Mouse (Mus musculus) small intestine, adult 2 months (tissue): Measurements from ENCODE around the gene Kcnq5. TPM values are rescaled to one million over a fixed set of nuclear protein-coding genes. Genes with fewer than 3 reads are reported as not detected.
A peak's percentile ranks its signal among the peaks of the same experiment; 100 is the strongest.

Experiments
- H3K27ac ChIP-seq: fragments of 200-500 bp; 2 replicates; pipeline ENCODE4 v1.5.1; 2012; ENCODE audit warnings: low read depth, low read length, control low read depth, inconsistent platforms; ENCODE audit not compliant: insufficient read depth
- H3K27me3 ChIP-seq: fragments of 200-500 bp; 2 replicates; pipeline ENCODE4 v1.6.1; 2012; ENCODE audit warnings: mild to moderate bottlenecking, moderate library complexity, low read length, inconsistent platforms; ENCODE audit not compliant: control insufficient read depth, insufficient read depth
- H3K36me3 ChIP-seq: fragments of 200-500 bp; 2 replicates; pipeline ENCODE4 v1.6.1; 2012; ENCODE audit warnings: mild to moderate bottlenecking, low read length, control low read depth, inconsistent platforms; ENCODE audit not compliant: control insufficient read depth, insufficient read depth
- H3K4me1 ChIP-seq: fragments of 200-500 bp; 2 replicates; pipeline ENCODE4 v1.6.1; 2012; ENCODE audit warnings: low read length, inconsistent platforms, mixed read lengths; ENCODE audit not compliant: control insufficient read depth, insufficient read depth, insufficient read length
- H3K4me3 ChIP-seq: fragments of 200-500 bp; 2 replicates; pipeline ENCODE4 v1.5.1; 2012; ENCODE audit warnings: low read depth, mild to moderate bottlenecking, control low read depth, inconsistent platforms, low read length, moderate library complexity
- CTCF ChIP-seq: fragments of 200-500 bp; IDR thresholded peaks from 2 replicates; pipeline ENCODE4 v1.5.1; 2012; ENCODE audit warnings: low read depth, mild to moderate bottlenecking, control low read depth, inconsistent platforms, low read length, moderate library complexity, mixed read lengths; ENCODE audit not compliant: insufficient replicate concordance, insufficient read length; ENCODE audit errors: extremely low read depth
- POLR2A ChIP-seq: fragments of 200-500 bp; IDR thresholded peaks from 2 replicates; pipeline ENCODE4 v1.6.1; 2012; ENCODE audit warnings: low read depth, mild to moderate bottlenecking, control low read depth, inconsistent platforms, low read length, moderate library complexity
- WGBS: fragments of 180-500 bp; shearing (Covaris S2); methylation state at CpG from one replicate; pipeline ENCODE4 v1.1.7; 2018; 5-methylcytosine and 5-hydroxymethylcytosine counted together
- polyA plus RNA-seq: library from polyadenylated mRNA; depleted of rRNA; stranded (reverse); fragments of >200 nt; gene quantifications from 2 replicates; pipeline ENCODE4 v1.2.3, GENCODE M21; 2012; rRNA removed

The Kcnq5 gene
- 0.22 and 0.23 TPM in 2 replicates for polyA plus RNA-seq

DNA sequence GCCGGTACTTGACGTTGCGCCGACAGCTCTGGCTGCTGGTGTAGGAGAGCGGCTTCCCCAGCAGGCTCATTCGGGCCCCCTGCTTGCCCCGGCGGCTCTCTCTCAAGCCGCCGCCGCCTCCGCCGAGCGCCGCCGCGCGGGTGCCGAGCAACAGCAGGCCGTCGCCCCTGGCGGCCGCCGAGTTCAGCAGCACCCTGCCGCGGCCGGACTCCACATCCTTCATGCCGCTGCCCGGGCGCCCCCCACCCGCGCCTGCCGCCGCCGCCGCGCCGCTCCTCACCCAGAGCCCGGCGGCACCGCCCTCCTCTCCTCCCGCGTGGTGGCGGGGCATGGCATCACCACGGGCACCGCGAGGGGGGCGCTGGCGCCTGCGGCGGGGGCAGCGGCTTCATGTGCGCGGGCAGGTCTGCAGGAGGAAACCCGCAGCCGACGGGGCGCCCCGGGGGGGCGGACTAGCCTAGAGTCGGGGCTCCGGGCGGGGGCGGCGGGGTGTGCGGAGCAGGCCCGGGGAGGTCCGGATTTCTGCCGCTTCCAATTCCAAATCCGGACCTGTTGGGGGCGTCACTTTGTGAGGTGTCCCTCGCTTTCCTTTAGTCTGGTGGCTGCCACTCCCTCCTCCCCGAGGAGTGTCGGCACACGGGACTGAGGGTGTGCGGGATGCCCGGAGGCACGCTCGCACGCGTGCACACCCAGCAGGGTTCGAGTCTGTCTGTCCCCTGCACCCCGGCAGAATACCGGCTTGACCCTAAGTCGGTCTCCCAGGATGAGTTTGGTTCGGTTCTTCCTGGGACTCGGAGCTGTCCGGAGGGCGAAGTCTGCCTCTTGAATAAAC lies at the start of gene Kcnq5:
Gene Kcnq5 (minus strand): TSS at position 692 of the 832 bp plus-strand sequence.
- 2% methylated on average over 86 of the region's 89 CpGs for WGBS
- no peak for TF ChIP-seq CTCF
- no peak for TF ChIP-seq POLR2A
- Histone ChIP-seq H3K4me1 (no peaks in the 10 kb centered on the region), H3K27ac (0 out of 2 replicates have a peak within 1 kb of the TSS, but pooled peaks have one; percentile 9), H3K36me3 (no peaks in the 10 kb centered on the region), H3K27me3 (peaks cover 20% of the 10 kb centered on the region), H3K4me3 (peak within 1 kb of the TSS; percentile 67)

DNA sequence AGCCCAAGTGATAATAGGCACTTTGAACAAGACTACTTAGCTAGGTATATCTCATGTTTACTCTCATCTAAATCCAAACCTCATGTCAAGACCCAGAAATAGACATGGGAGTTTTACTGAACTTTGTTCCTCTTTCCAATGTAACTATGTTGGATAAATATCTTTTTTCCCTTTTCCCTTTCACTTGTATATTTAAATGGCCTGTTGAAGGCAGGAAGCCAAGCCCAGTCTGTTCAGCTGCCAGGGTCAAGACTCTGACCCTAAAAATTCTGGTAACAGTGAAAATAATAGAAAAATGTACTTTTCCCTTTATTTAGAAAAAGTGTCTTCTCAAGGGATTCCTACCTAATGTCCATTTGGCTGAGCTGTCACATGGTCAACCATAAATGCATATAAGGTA lies 18.0 kb upstream of the Kcnq5 start:
- Histone ChIP-seq H3K4me1 (no peaks in the 10 kb centered on the region), H3K27ac (no peak overlapping the region), H3K4me3 (no peak overlapping the region), H3K27me3 (no peaks in the 10 kb centered on the region), H3K36me3 (no peaks in the 10 kb centered on the region)
- TF ChIP-seq POLR2A, result no peak
- no peak for TF ChIP-seq CTCF

DNA sequence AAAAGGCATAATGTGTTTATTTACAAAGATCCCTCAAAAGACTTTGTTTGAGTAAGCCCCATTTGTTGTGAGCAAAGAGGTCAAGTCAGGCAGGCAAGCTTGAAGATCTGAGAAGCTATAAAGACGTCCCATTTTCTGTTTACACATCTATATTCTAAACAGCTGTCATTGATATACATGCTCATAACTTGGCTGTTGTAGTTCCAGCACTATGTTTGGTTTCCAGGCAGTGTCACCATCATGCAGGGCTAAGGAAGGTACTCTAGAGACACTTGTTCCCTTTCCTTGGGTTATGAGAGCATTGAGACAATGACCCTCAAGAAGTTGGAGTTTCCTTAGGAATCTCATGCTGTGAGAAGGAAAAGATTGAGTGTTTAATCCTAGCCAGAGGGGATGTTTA lies 17.6 kb upstream of the Kcnq5 start:
- TF ChIP-seq POLR2A (no peak), CTCF (no peak)
- no peaks in the 10 kb centered on the region for H3K27me3 ChIP-seq
- WGBS, result 33% methylated on average over 1 of the region's 1 CpGs
- H3K27ac ChIP-seq, result no peak overlapping the region
- H3K36me3 ChIP-seq, result no peaks in the 10 kb centered on the region
- no peak overlapping the region for H3K4me3 ChIP-seq
- no peaks in the 10 kb centered on the region for H3K4me1 ChIP-seq

DNA sequence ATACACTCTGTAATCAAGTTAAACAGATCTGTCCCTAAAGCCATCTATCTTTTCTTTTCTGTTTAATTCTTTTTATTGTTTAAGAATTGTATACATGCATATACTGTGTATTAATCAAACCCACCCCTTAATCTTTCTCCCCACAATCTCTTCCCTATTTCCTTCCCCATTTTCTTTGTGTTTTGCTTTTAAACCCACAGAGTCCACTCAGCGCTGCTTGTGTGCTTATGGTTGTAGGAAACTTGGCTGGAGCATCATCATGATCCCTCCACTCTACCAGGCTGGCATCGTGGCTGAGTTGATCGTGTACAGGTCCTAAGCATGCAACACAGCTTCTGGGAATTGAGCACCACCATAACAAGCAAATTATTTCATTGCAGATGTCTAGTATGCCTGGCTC lies 12.3 kb upstream of the Kcnq5 start:
- H3K27me3 ChIP-seq, result no peaks in the 10 kb centered on the region
- no peaks in the 10 kb centered on the region for H3K36me3 ChIP-seq
- WGBS, result 75% methylated on average over 3 of the region's 3 CpGs
- H3K27ac ChIP-seq, result no peak overlapping the region
- H3K4me3 ChIP-seq, result no peak overlapping the region
- TF ChIP-seq CTCF, result no peak
- TF ChIP-seq POLR2A, result no peak
- no peaks in the 10 kb centered on the region for H3K4me1 ChIP-seq

DNA sequence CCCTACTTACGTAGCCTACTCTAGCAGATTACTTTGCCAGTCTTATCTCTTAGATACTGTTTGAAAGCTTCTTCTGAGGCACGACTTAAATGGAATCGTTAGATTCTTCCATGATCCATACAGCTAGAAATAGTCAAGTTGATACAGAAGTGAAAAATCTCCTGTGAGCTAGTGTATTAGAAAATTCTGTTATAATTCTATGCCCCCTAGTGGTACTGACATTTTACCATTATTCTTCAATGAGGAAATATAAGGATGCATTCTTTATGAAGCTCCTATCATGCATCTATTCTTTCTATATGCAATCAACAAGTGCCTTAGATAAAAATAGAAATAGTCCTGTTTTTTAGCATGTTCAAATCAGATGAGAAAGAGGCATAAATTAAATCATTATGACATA lies 5.4 kb upstream of the Kcnq5 start:
- H3K4me3 ChIP-seq, result no peak overlapping the region
- 57% methylated on average over 3 of the region's 3 CpGs for WGBS
- H3K36me3 ChIP-seq, result no peaks in the 10 kb centered on the region
- no peaks in the 10 kb centered on the region for H3K4me1 ChIP-seq
- TF ChIP-seq POLR2A (no peak), CTCF (no peak)
- H3K27me3 ChIP-seq, result peaks cover 3% of the 10 kb centered on the region; the same call in 1 of the 2 replicates
- no peak overlapping the region for H3K27ac ChIP-seq

DNA sequence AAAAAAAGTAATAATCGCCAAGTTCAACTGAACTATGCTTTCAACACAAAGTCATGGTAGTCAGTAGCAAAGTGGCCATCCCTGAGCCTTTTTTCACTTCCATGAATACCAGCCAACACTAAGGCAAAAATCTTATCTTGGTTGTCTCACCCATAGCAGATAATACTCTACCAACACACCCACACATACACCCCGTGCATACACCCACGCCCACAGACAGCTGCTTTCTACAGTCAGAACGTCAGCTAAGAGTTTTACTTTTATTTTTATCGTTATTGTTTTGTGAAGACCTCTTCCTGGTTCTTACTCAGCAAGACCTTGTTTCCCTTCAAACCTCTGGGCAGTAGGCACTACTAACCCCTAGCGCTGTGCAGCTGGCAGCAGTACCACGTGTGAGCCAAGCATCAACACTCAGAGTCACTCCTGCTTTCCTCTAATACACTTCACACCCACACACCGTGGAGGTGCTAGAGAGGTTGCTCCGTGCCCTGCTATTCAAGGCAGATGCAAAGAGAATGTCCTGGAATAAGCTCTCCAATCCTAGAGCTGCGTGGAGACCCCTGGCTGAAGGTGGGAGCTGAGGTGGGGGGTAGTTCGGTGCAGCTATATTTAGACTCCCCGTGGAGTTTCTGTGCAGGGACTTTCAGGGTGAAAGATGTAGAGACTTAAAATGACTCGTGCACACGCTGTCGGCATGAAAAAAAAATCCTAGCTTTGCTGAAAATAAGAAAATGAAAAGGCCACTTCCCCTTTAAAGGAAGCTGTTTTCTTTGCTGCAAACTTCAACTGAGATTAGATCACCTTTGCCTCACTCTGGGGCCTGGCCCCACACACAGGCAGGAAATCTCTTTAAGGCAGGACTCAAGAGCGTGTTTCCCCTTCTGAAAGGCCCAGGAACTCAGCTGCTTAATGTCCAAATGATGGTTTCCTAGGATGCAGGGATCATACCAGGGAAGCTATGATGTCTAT lies 1.4 kb upstream of the Kcnq5 start:
- H3K36me3 ChIP-seq, result no peaks in the 10 kb centered on the region
- TF ChIP-seq POLR2A (no peak), CTCF (no peak)
- H3K27ac ChIP-seq, result no peak overlapping the region
- peaks cover 20% of the 10 kb centered on the region for H3K27me3 ChIP-seq
- WGBS, result 40% methylated on average over 16 of the region's 16 CpGs
- H3K4me3 ChIP-seq, result 0 out of 2 replicates have a peak overlapping the region, but pooled peaks have one; percentile 0
- H3K4me1 ChIP-seq, result no peaks in the 10 kb centered on the region

DNA sequence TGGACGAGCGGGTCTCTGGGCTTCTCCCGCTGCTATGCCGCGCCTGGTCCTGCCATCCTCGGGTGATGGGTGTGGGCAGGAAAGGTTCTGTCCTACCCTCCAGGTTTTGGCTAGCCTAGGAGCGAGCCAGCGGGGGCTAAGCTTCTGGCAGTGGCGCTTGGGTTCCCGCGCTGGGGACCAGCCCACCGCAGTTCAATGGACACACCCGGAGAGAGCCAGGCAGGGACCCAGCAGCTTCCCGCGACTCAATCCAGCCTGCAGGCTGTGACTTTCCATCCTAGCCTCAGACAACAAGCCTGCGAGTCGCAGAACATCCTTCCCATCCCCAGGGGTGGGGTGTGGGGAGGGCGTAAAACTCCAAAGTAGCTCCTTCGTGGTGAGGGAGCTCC lies 335 bp upstream of the Kcnq5 start:
- 2% methylated on average over 19 of the region's 19 CpGs for WGBS
- Histone ChIP-seq H3K4me3 (peak overlapping the region; percentile 67), H3K4me1 (no peaks in the 10 kb centered on the region), H3K27ac (no peak overlapping the region), H3K27me3 (peaks cover 20% of the 10 kb centered on the region), H3K36me3 (no peaks in the 10 kb centered on the region)
- TF ChIP-seq CTCF, result no peak
- TF ChIP-seq POLR2A, result no peak
